Comparison of ENCODE assay signal across 23 mouse cellular contexts in genomic region chrX:43855901-43856300, GRCm38 (mm10).
"Had no signal": no experiment of that assay in that cellular context is flagged by ENCODE, and none has a peak within 500 bp of the region (broad histone marks: within the 10 kb centered on the region; RNA-seq: fewer than 3 reads in every experiment).

No protein-coding gene starts in this region.

- H3K4me1 ChIP-seq: kidney, embryonic 15.5 days; limb, embryonic 12.5 days; limb, embryonic 15.5 days; megakaryocyte, embryonic 14.5 days; midbrain, embryonic 10.5 days; neural tube, embryonic 13.5 days; stomach, embryonic 15.5 days had no signal

- H3K4me2 ChIP-seq: kidney, embryonic 15.5 days; limb, embryonic 12.5 days; limb, embryonic 15.5 days; liver, embryonic 11.5 days; lung, embryonic 14.5 days; neural tube, embryonic 13.5 days; stomach, embryonic 15.5 days had no signal

- ATAC-seq: liver, postnatal 0 days; lung, postnatal 0 days had no signal

- H3K36me3 ChIP-seq: kidney, embryonic 15.5 days; limb, embryonic 12.5 days; limb, embryonic 15.5 days; midbrain, embryonic 10.5 days; neural tube, embryonic 13.5 days; stomach, embryonic 15.5 days had no signal

- H3K9ac ChIP-seq: kidney, embryonic 15.5 days; limb, embryonic 12.5 days; limb, embryonic 15.5 days; liver, embryonic 14.5 days; liver, postnatal 0 days; lung, embryonic 14.5 days; neural tube, embryonic 13.5 days; stomach, embryonic 15.5 days had no signal

- H3K27me3 ChIP-seq: kidney, embryonic 15.5 days; limb, embryonic 12.5 days; limb, embryonic 15.5 days; megakaryocyte, embryonic 14.5 days; neural tube, embryonic 13.5 days; stomach, embryonic 15.5 days had no signal

- H3K4me3 ChIP-seq: kidney, embryonic 15.5 days; left cerebral cortex, adult 2 months; limb, embryonic 12.5 days; limb, embryonic 15.5 days; megakaryocyte, embryonic 14.5 days; midbrain, embryonic 10.5 days; myocyte; neural tube, embryonic 13.5 days; stomach, embryonic 15.5 days had no signal

- H3K27ac ChIP-seq: kidney, embryonic 15.5 days; left cerebral cortex, adult 2 months; limb, embryonic 12.5 days; limb, embryonic 15.5 days; liver, embryonic 14.5 days; midbrain, embryonic 10.5 days; neural tube, embryonic 13.5 days; stomach, embryonic 15.5 days had no signal

- DNase-seq: kidney, postnatal 10 days; kidney, postnatal 36 days; layer of hippocampus, postnatal 36 days; liver, postnatal 0 days; lung, embryonic 14.5 days; midbrain, embryonic 14.5 days; retina, postnatal 1 day; right cerebral cortex, postnatal 25 days; spleen, adult 18-20 months; thymus, adult 18-20 months; thymus, postnatal 4 days had no signal

- H3K9me3 ChIP-seq: kidney, embryonic 15.5 days; limb, embryonic 12.5 days; limb, embryonic 15.5 days; megakaryocyte, embryonic 14.5 days; midbrain, embryonic 10.5 days; neural tube, embryonic 13.5 days; stomach, embryonic 15.5 days had no signal
